Mouse (Mus musculus): Measurements from ENCODE around the gene Nmt1.

Nmt1 gene

DNA sequence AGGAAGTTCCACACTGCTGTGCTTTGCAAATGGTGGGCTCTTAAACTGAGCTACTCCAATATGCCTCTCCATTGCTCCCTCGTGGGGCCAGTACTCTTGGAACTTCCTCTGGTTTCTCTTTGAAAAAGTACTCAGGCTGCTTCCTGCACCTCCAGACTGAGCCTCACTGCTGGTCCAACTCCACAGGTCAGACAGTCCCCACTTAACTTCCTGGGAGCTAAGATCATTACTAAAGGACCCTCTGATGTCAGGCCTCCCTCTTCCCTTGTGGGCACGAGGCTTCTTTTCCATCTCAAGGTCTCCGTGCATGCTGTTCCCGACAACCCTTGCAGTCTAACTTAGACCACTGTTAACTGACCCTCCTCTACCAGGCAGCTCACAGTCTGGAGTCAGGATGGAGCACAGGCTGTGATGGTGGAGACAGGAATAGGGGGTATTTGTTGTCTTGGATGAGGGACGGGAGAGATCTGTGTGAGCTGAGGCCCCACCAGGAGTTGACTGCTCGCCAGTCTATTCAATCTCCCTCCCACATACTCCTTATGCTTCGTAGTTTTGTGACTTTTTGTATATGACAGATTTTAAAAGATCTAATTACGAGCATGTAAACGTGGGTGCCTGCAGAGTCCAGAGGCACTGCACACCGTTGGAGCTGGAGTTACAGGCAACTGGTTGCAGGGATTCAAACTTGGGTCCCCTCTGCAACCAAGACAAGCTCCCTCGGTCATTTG lies 22.6 kb upstream of the Nmt1 start:
- no peak for DNase-seq (ENCODE audit: extremely low spot score, low spot score)

DNA sequence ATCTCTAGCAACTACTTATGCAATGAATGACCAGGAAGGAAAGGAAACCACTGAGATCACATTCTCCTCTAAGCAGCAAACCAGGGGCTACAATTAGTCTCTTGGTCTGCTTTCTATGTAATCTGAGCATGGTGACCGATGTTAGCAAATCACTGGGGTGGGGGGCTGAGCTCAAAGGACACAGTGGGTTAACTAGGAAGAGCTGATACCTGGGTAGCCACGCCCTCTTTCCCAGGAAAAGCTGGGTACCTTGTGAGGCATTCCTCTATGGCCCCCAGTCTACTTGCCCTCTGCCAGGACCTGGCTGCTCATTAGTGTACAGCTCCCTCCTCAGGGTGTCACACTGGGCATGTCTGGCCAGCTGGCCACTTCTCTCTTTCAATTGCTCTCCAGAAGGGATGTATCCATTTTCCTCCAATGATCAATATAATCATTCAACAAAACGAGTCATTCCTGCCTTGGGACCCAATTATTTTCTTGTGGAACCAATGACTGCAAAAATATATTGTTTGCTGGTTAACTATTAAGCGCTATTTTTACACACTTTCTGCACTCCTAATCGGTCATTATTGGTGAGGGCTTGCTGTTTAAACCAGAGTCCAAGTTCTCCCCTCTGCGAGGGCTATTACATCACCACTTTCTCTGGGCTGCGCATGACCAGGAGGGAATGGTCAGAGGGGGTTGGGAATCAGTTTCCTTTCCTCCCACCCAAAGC lies 21.5 kb upstream of the Nmt1 start:
- DNase-seq (ENCODE audit: extremely low spot score, low spot score): no peak

DNA sequence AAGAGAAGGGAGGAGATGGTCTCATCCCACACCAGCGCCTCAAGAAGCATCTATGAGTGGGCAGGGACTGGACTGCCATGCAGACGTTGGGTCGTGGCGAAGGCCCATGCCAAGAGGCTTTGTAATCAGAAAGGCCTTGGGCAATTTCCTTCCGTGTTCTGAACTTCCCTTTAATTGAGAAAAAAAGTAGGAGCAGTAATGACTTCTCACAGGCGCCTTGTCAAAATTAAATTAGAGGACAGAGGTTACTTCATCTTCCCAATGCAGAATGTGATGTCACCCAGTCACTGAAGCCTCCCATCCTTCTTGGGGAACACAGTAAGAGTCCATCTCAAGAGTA lies 21.0 kb upstream of the Nmt1 start:
- no peak for DNase-seq (ENCODE audit: extremely low spot score, low spot score)

DNA sequence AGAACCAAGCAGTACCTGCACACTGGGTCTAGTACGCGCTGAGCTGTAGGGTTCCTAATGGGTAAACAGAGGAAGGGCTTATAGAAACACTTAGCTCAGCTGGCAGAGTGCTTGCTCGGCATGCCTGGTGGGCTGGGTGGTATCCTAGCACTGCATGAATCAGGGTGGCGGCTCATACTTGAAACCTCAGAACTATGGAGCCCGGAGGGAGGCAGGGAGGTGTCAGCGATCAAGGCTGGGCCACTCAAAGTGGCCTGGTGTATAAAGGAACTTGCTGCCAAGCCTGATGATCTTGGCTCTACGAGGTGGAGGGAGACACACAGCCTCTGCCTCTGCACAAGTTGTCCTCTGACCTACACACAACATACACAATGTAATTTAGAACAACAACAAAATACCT lies 19.4 kb upstream of the Nmt1 start:
- no peak for DNase-seq (ENCODE audit: extremely low spot score, low spot score)

DNA sequence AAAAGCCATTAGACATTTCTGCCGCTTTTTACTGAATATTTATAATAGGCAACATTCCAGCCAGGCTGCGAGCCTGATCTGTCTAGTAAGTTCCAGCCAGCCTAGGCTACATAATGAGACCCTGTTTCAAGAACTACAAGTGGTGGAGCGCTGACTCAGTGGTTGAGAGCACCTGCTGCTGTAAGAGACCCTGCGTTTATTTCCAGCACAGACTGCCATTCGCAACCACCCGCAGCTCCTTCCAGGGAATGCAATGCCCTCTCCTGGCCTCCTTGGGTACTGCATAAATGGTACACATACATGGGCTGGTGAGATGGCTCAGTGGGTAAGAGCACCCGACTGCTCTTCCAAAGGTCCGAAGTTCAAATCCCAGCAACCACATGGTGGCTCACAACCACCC lies 18.8 kb upstream of the Nmt1 start:
- no peak for DNase-seq (ENCODE audit: extremely low spot score, low spot score)

DNA sequence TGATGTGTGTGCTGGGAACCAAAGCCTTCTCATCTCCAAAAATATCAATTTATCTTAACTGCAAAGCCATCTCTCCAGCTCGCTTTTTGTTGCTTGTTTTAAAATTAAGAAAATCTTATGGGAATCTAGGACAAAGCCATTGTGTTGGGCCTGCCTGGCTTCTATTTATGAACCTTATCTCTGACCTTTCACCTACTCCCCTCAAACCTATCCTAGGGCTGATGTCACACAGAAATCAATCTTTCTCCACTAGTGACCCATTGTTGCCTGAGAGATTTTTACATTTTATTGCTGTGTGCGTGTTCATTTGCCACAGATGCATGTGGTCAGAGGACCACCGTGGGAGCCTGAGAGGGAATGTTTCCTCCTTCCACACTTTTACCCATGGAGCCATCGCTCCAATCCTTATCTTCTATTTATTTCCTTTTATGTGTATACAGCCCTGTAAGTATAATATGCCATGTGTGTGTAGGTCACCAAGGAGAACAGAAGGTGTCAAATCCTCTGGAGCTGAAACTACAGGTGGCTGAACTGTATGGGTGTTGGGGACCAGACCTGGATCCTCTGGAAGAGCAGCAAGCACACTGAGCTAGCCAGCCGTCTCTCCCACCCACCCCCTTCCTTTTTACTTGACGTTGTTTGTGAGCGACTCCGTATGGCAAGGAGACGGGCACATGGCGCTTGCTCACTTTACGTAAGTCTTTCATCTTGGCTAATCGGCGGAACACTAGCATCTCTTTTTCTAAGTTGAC lies 17.4 kb upstream of the Nmt1 start:
- no peak for DNase-seq (ENCODE audit: extremely low spot score, low spot score)

DNA sequence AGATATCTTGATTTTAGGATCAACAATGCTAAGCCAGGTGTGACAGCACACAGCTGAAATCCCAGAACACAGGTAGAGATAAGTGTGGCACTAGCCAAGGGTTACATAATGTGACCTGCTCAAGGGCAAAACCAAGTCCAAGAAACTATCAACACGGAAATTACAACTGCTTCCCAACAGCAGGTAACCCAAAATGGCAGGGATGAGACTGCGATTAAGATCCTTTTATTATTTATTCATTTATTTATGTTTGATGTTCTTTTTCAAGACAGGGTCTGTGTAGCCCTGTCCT lies 16.8 kb upstream of the Nmt1 start:
- no peak for DNase-seq (ENCODE audit: extremely low spot score, low spot score)

DNA sequence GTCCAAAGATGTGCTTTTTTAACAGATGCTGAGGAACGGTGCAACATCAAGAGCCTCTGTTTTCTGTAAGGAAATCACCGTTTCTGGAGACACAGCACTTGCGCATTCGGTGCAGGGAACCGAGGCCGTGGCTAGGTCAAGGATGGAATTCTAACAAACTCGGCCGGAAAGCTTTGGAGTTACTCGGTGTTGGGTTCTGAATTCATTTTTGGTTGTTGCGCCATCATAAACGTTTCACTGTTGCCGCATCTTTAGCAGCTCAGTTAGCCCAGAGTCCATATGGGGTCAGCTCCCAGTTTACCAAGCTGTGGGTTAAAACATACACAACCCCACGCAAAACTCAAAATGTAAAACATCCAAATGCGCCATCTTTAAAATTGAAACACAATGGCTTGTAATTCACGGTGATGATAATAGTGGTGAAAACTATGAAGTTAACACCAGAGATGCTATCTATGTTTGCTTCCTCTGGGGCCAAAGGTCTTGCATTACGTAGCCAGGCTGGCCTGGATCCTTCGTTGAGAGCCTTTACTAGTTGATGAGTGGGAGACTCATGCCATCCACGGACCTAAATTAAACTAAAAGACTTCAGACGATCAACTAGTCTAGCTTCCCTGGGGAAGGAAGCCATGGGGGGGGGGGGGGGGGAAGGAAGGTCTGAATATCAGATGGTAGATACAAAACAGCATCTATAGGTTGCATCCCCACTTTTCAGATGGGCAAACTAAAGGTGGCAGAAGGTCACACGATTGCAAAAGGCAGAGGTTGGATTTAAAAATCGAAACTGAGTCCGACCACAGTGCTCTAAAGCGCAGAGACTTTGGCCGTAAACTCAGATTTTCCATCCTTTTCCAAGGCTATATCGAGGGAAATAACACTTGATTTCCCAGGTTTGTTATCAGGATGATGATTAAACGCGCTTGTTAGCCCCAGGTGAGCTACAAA lies 11.8 kb upstream of the Nmt1 start:
- DNase-seq (ENCODE audit: extremely low spot score, low spot score): peak; percentile 28

DNA sequence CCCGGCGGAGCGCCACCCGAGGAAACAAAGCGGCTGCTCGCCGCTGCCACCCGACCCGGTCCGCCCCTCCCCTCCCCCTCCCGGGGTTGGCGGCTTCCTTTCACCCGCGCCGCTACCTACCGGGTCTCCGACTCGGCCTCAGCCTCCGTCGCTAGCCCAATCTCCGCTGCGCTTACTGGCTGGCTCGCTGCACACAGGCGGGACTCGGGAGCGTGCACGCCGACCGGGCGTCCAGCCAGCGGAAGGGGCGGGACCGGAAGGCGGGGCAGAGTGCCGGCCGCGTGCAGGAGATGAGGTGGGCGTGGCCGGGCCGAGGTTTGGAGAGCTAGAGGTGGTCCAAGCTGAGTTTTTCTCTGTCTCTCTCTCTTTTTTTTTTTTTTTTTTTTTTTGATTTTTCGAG lies 11.1 kb upstream of the Nmt1 start:
- peak; percentile 99 for DNase-seq (ENCODE audit: extremely low spot score, low spot score)

DNA sequence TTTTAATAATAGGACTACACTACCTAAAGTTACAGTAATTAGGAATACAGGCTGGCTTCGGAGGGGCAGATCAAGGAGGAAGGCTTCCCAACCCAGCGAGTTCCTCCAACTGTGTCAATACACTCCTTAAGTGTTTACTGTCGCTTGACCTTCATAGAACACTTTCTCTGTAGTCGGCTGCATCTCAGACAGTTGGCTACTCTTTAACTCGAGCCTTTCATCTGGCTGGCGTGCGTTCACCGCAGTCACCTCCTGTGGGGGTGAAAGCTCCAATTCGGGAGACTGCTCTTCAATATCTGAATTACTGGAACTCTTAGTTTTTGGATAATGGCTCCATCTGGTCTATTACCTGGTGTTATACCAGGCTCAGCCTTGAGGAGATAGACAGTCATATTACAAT lies 10.3 kb upstream of the Nmt1 start:
- DNase-seq (ENCODE audit: extremely low spot score, low spot score): no peak

DNA sequence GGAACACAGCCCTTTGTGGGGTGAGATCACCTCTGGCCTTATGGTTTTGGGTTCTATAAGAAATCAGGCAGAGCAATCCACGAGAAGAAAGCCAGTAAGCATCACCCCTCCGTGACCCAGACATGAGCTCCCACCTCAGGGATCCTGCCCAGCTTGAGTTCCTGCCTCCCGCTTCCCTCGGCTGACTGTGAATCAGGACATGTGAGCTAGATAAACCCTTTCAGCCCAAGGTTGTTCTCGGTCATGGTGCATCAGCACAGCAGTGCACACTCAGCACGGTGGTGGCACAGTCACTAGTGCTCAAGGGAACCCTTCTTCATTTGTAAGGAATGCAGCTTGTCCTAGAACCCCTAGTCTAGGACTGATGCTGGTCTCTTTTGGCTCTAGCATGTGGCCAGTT lies 9.1 kb upstream of the Nmt1 start:
- no peak for DNase-seq (ENCODE audit: extremely low spot score, low spot score)

DNA sequence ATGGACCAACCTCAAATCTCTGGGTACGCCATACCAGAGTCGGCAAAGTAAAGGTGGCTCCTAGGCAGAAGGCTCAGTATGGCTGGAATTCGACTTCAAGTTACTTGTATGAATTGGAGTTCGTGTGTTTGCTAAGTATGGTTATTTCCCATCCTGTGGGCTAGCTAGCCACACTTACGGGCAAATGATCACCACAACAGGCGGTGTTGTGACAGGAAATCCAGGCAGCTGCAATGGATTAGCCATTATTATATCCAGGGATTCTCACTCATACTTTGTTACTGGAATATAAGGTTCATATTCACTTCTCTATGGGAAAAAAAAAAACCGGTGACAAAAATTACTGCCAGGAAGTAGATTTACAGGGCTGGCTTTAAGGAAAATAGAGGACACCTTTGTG lies 8.7 kb upstream of the Nmt1 start:
- DNase-seq (ENCODE audit: extremely low spot score, low spot score): no peak

DNA sequence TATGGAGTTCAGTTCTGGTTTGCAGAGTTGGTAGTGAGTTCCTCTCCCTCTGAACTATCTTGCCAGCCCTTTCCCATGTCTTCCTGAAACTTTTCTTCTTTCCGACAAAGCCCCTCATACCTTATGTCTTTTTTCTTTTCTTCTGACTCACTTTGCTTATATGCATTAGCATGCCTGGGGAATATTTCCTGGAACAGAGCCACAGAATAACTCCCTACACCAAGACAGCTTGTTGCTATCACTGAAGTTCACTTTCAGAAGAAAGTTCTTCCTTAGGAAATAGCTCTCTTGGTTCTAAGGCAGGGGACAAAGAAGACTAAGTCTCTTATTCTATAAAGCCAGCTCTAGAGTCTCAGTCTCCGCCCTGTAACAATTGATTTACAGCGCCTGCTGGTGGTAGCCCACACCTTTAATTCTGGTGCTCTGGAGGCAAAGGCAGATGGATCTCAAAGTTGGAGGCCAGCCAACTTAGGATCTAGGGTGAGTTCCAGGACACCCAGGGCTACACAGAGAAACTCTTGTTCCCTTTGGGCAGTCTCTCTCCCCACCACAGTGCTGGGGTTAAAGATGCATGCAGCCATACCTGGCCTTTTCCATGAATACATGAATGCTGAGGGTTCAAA lies 7.2 kb upstream of the Nmt1 start:
- no peak for DNase-seq (ENCODE audit: extremely low spot score, low spot score)

DNA sequence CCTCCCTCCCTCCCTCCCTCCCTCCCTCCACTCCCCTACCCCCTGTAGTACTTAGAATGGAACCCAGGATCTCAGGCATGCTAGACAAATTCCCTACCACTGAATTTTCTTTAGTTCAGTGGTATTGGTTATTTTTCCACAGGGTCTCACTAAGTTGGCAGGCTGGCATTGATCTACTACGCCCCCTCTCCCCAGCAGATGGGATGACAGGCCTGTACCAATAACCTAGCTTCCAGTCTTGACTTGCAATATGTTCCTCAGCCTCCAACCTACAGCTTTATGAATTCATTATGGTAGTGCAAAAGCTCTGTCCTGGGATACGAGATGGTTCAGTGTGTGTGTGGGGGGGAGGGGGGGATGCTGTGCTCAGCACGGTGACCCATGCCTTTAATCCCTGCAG lies 4.0 kb upstream of the Nmt1 start:
- DNase-seq (ENCODE audit: extremely low spot score, low spot score): no peak

DNA sequence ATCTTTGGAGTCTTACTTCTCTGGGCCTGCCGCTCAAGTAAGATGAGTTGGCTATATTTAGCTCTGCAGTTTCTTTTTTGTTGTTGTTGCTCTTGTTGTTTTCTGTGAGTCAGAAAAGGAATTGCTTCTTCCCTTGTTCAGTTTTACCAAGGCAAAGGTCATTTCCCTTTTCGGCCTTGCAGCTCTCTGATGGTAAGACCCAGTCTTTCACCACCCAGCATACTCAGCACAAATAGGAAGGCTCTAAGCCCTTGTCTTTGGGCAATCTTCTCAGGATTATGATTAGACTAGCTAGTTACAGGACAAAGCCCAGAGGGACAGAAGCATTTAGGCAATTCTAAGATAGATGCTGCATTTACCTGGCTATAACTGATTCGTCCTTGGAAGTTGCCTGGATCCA lies 1.1 kb upstream of the Nmt1 start:
- no peak for DNase-seq (ENCODE audit: extremely low spot score, low spot score)

DNA sequence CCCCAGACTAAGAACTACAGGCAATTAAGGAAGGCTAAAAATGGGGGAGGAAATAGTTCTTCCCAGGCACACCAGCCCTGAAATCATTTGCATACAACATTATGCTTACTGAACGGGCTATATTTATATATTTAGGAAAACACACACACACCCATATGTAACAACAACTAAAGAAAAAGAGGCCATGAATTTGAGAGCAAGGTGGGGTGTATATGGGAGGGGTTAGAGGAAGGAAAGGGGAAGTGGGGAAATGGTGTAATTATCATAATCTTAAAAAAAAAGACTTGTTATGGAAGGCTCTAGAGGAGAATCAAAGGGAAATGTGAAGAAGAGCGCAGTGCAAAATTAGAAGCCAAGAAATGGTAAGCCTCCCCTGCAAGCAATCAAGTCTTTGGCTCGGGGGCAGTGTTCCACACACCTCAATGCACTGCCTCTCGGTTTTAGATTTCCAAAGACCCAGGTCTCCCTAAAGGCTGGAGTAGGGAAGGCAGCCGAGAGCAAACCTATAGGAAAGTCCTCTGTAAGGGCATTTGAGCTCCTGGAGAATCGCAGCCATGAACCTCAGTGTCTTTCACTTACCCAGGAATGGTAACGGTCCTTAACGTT lies 317 bp upstream of the Nmt1 start:
- DNase-seq (ENCODE audit: extremely low spot score, low spot score): no peak

DNA sequence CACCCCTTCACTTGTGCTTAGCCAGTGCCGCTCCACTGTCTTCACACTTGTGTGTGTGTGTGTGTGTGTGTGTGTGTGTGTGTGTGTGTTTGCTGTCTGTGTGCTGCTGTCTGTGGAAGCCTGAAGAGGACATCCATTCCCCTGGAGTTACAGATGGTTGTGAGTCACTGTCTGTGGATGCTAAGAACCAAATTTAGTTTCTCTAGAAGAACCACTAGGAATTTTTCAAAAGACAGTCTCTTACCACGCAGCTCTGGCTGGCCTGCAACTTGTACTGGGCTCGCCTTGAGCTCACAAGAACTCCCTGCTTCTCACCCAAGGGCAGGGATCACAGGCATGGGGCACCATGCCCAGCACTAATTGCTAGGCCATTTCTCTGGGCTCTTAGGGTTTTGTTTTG lies 5.0 kb downstream of the Nmt1 start:
- DNase-seq (ENCODE audit: extremely low spot score, low spot score): no peak

DNA sequence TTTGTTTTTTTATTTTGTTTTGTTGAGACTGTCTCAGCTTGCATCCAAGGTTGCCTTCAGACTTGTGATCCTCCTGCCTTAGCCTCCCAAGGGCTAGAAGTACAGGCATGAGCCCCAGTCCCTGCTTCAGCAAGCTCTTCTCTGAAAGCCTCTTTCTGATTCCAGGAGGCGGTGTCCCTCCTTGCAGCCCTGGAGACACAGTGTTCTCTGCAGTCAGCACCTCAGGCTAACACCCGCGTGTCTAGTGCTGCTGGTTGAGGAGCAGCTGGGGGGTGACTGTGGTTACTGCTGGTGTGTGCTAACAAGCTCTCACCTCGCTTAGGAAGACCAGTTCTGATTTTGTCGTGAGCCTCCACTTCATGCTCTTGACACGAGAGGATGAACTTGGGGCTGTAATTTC lies 7.0 kb downstream of the Nmt1 start:
- DNase-seq (ENCODE audit: extremely low spot score, low spot score): no peak

DNA sequence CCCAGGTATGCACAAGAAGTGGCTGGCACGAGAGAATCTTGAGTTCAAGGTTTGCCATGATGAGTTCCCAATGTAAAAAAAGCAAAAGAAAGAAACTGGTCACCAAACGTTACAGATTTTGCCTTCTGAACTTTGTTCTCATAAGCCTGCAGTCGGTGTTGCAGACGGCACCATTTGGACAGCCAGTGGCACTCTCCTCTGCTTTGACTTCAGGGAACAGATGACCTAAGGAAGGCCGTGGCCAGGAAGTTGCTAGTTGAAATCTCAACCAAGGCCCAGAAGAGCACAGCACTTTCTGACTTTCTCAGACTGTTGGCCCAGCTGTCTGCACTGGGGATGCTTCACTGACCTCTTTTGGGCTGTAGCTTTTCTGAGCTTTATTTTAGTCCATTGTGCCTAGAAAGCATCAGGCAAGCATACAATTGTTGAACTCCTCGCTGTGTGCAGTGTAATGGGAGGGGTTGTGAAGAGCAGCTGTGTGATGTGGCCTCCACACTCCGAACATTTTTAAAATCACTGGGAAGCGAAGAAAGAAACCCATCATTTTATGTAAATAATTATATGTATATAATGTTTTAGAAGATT lies 9.0 kb downstream of the Nmt1 start:
- DNase-seq (ENCODE audit: extremely low spot score, low spot score): no peak

DNA sequence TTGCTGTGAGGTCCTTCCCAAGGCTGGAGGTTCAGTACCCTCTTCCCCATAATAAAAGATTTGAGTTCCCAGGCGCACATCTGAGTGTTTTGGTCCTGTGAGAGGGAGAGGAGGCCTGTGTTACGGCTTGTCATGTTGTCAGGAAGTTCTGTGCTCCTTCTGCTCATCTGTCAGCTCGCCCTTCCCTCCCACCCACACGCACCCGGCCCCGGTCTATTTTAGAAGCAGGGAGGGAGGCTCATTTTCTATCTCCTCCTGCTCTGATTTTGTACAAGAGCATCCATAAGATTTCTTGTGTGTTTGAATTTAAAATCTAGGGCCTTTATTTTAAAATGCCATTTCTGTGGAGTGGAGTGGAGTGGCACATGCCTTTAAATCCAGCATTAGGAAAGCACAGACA lies 10.0 kb downstream of the Nmt1 start:
- no peak for DNase-seq (ENCODE audit: extremely low spot score, low spot score)

DNA sequence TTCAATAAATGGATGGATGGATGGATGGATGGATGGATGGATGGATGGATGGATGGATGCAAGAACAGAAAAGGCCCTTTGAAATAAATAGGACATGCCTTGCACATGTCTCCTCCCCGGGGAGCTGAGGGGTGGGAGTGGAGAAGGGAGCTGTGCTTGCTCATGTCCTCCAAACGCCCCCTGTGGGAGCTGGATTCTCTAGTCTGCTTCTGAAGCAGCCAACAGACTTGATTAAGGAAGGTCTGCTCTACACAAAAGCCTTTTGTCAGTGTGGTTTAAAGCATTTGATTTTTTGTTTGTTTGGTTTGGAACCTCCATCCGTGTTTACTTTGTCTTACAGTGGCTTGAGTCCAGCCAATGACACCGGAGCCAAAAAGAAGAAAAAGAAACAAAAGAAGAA lies 14.8 kb downstream of the Nmt1 start:
- no peak for DNase-seq (ENCODE audit: extremely low spot score, low spot score)
